Mouse (Mus musculus): ENCODE data around the gene Trp53inp2.
A peak's percentile ranks its signal among the peaks of the same experiment; 100 is the strongest.

The Trp53inp2 gene

GRCm38 (mm10) chr2:155380261-155381059 lies at the start of gene Trp53inp2:
Gene Trp53inp2, plus strand, starts transcription at chr2:155381059.
- no peak for DNase-seq

- no peak for DNase-seq
These were observed 49.5 kb upstream of the Trp53inp2 start for GRCm38 (mm10) chr2:155331351-155331750.

- no peak for DNase-seq
These were observed 47.4 kb upstream of the Trp53inp2 start for GRCm38 (mm10) chr2:155333421-155333820.

GRCm38 (mm10) chr2:155335231-155335630 lies 45.6 kb upstream of the Trp53inp2 start:
- DNase-seq, result no peak

- DNase-seq, result no peak
These were observed 44.6 kb upstream of the Trp53inp2 start for GRCm38 (mm10) chr2:155336254-155336653.

- no peak for DNase-seq
These were observed 40.7 kb upstream of the Trp53inp2 start for GRCm38 (mm10) chr2:155340166-155340565.

- DNase-seq, result no peak
These were observed 34.2 kb upstream of the Trp53inp2 start for GRCm38 (mm10) chr2:155346670-155347069.

- no peak for DNase-seq
These were observed 26.5 kb upstream of the Trp53inp2 start for GRCm38 (mm10) chr2:155354402-155354801.

GRCm38 (mm10) chr2:155356971-155357591 lies 23.8 kb upstream of the Trp53inp2 start, which contains the start of gene Pigu:
Gene Pigu, minus strand, starts transcription at chr2:155357430.
- peak; percentile 91 for DNase-seq

- no peak for DNase-seq
These were observed 23.0 kb upstream of the Trp53inp2 start for GRCm38 (mm10) chr2:155357686-155358399.

- DNase-seq, result no peak
These were observed 13.1 kb upstream of the Trp53inp2 start for GRCm38 (mm10) chr2:155367635-155368284.

- peak; percentile 68 for DNase-seq
These were observed 11.5 kb upstream of the Trp53inp2 start for GRCm38 (mm10) chr2:155369333-155369883.

- DNase-seq, result no peak
These were observed 8.4 kb upstream of the Trp53inp2 start for GRCm38 (mm10) chr2:155372451-155372850.

- DNase-seq, result no peak
These were observed 7.6 kb upstream of the Trp53inp2 start for GRCm38 (mm10) chr2:155373302-155373701.

GRCm38 (mm10) chr2:155373886-155374285 lies 7.0 kb upstream of the Trp53inp2 start:
- no peak for DNase-seq

GRCm38 (mm10) chr2:155374521-155374920 lies 6.3 kb upstream of the Trp53inp2 start:
- no peak for DNase-seq

- DNase-seq, result no peak
These were observed 4.7 kb upstream of the Trp53inp2 start for GRCm38 (mm10) chr2:155376191-155376590.

- no peak for DNase-seq
These were observed 190 bp downstream of the Trp53inp2 start for GRCm38 (mm10) chr2:155381060-155381437.

- peak; percentile 99 for DNase-seq
These were observed 928 bp downstream of the Trp53inp2 start for GRCm38 (mm10) chr2:155381643-155382331.

- no peak for DNase-seq
These were observed 1.5 kb downstream of the Trp53inp2 start for GRCm38 (mm10) chr2:155382332-155382700.

GRCm38 (mm10) chr2:155382791-155383438 lies 2.1 kb downstream of the Trp53inp2 start:
- DNase-seq, result peak; percentile 60

- peak; percentile 90 for DNase-seq
These were observed 4.2 kb downstream of the Trp53inp2 start for GRCm38 (mm10) chr2:155385090-155385489.
